Mouse (Mus musculus): ENCODE data around the gene Calcoco1. TPM values are rescaled to one million over a fixed set of nuclear protein-coding genes. Genes with fewer than 3 reads are reported as not detected.

The Calcoco1 gene
- polyA plus RNA-seq, 1 experiment from 2014 or later, result 69.0 TPM

DNA sequence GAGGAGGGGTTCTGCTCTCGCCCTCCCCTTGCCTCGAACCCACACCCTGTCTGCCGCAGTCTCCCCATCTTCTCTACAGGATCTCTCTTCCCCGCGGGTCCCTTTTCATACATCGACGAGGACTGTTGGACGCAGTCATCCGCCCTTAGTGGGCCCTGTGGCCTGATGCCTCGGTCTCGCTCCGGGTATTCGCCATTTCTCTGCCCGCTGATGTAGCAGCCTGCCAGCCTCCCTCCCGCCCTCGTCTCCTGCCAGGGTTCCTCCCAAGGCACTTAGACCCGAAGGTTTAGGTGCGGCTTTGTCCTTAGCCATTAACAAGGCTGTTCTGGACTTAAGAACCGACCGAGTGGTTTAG lies 25.3 kb upstream of the Calcoco1 start:
- WGBS, result 2% methylated on average over 20 of the region's 20 CpGs
- H3K27me3 ChIP-seq, result peaks cover 80% of the 10 kb centered on the region

DNA sequence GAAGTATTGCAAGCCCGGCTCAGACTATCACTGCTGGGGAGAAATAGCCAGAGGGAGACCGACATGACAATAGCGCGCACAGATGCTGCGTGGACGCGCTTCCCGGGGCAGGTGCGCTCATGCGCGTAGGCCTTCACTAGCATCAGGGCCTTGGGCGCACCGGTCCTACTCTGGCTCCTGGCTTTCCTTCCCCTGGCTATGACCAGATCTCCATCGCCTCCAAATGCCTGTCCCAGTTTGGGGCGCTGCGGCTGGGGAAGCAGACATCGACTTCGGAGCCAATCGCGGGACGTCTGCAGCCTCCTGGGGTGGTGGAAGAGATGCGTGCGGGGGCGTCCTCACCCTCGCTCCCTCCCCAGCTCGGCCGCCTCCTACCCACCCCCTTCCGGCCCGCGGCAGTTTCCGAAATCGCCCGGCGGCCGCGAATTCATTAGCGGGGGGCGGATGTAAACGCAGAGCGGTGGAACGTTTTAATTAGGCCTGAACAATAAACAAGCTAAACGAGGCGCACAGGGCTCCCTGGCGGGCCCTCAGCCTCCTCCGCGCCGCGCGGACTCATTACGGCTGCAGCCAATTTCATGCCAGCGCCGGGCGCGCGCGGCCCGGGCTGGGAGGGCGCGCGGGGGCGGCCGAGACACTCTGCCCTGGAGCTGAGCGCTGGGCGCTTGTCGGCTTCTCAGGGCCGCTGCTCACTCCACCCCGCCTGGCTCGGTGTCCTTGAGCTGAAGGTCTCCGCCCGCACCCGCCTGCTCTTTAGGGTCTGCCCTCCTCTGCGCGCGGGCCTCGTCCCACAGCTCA lies 24.7 kb upstream of the Calcoco1 start:
- Histone ChIP-seq H3K4me3 (replicated peaks) (peak overlapping the region; percentile 50), H3K9me3 (replicated peaks) (no peaks in the 10 kb centered on the region), H3K4me2 (replicated peaks) (peak overlapping the region; percentile 89), H3K27me3 (peaks cover 84% of the 10 kb centered on the region), H3K36me3 (no peaks in the 10 kb centered on the region), H3K4me1 (peaks cover 21% of the 10 kb centered on the region), H3K27ac (replicated peaks) (no peak overlapping the region), H3K9ac (peak overlapping the region; percentile 47)
- under 1% methylated on average over 75 of the region's 75 CpGs for WGBS
- ATAC-seq (ENCODE audit: insufficient number of reproducible peaks, low FRiP score, low TSS enrichment, low read depth), result peak; percentile 15; the same call in 1 of the 2 replicates

More for the DNA sequence above, 25.3 kb upstream of the Calcoco1 start:
- Histone ChIP-seq H3K9me3 (replicated peaks) (no peaks in the 10 kb centered on the region), H3K4me2 (replicated peaks) (peak overlapping the region; percentile 89), H3K4me1 (peaks cover 21% of the 10 kb centered on the region), H3K9ac (peak overlapping the region; percentile 47), H3K27ac (replicated peaks) (no peak overlapping the region), H3K36me3 (no peaks in the 10 kb centered on the region), H3K4me3 (replicated peaks) (peak overlapping the region; percentile 50)
- no peak for ATAC-seq (ENCODE audit: insufficient number of reproducible peaks, low FRiP score, low TSS enrichment, low read depth)

GRCm38 (mm10) chr15:102746126-102746487 lies 24.1 kb upstream of the Calcoco1 start:
- Histone ChIP-seq H3K36me3 (no peaks in the 10 kb centered on the region), H3K4me2 (replicated peaks) (peak overlapping the region; percentile 89), H3K9ac (no peak overlapping the region), H3K27me3 (peaks cover 87% of the 10 kb centered on the region), H3K4me3 (replicated peaks) (peak overlapping the region; percentile 50), H3K4me1 (peaks cover 21% of the 10 kb centered on the region), H3K27ac (replicated peaks) (no peak overlapping the region), H3K9me3 (replicated peaks) (no peaks in the 10 kb centered on the region)
- 5% methylated on average over 11 of the region's 11 CpGs for WGBS
- ATAC-seq (ENCODE audit: insufficient number of reproducible peaks, low FRiP score, low TSS enrichment, low read depth), result no peak

DNA sequence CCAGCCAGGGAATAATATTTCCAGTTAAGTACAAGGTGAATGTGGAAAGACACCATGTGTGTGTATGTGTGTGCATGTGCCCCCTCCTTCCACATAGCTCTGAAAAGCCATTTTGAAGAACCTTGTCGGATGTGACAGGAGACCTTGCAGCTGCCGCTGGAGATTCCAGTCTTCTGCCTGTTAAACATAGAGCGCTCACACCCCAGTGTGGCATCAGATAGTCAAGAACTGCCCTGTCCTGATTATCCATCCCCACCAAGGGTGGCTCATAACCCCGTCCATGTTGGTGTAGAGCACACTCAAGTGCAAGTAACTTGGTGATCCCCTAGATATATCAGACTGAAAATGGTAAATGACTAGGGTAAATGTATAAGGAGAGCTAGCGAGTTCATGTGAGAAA lies 23.4 kb upstream of the Calcoco1 start:
- 30% methylated on average over 5 of the region's 5 CpGs for WGBS
- H3K27ac ChIP-seq (replicated peaks), result no peak overlapping the region

DNA sequence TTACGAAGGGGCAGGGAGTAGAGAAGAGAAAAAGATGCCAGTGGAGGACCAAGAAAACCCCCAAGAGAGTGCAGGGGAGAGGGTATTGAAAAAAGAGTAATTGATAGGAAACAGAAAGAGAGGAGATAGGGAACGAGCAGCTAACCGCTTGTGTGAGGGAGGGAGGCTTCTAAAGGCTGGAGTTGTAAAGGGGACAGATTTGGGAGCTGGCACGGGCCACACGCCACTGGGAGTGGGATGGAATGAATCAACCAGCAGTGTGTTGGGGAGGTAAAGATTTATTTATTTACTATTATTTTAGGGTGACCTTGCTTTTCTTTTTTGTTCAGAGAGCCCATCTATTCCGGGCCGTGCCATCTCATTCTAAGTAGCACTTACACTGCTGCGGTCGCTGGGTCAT lies 22.9 kb upstream of the Calcoco1 start:
- H3K4me2 ChIP-seq (replicated peaks), result no peak overlapping the region
- H3K4me1 ChIP-seq, result peaks cover 22% of the 10 kb centered on the region
- H3K4me3 ChIP-seq (replicated peaks), result no peak overlapping the region
- 17% methylated on average over 9 of the region's 9 CpGs for WGBS
- no peak overlapping the region for H3K27ac ChIP-seq (replicated peaks)
- H3K9me3 ChIP-seq (replicated peaks), result no peaks in the 10 kb centered on the region
- H3K9ac ChIP-seq, result no peak overlapping the region
- no peak for ATAC-seq (ENCODE audit: insufficient number of reproducible peaks, low FRiP score, low TSS enrichment, low read depth)
- H3K27me3 ChIP-seq, result peaks cover 79% of the 10 kb centered on the region
- no peaks in the 10 kb centered on the region for H3K36me3 ChIP-seq

More for the DNA sequence above, 23.4 kb upstream of the Calcoco1 start:
- Histone ChIP-seq H3K4me1 (peaks cover 21% of the 10 kb centered on the region), H3K36me3 (no peaks in the 10 kb centered on the region), H3K4me3 (replicated peaks) (no peak overlapping the region), H3K9me3 (replicated peaks) (no peaks in the 10 kb centered on the region), H3K27me3 (peaks cover 83% of the 10 kb centered on the region), H3K9ac (no peak overlapping the region), H3K4me2 (replicated peaks) (no peak overlapping the region)
- no peak for ATAC-seq (ENCODE audit: insufficient number of reproducible peaks, low FRiP score, low TSS enrichment, low read depth)

DNA sequence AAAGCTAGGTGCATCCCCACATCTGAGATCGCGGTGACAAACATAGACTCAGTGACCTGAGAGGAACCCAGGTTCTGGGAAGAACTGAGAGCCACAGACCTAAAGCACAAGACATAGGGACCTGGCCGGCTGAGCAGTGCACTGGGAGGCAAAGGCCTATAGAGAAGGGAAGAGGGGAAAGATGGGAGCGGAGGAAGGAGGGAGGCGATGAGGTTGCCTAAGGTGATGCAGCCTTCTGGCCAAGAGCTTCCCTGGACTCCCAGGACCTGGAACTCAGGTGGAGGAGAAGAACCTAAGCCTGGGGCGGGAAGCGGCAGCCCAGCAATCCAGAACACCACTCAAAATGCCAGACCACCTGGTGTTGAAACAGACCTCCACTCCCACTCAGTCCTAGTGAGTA lies 22.4 kb upstream of the Calcoco1 start:
- Histone ChIP-seq H3K36me3 (no peaks in the 10 kb centered on the region), H3K27ac (replicated peaks) (no peak overlapping the region), H3K4me2 (replicated peaks) (no peak overlapping the region), H3K27me3 (peaks cover 78% of the 10 kb centered on the region), H3K4me1 (peaks cover 25% of the 10 kb centered on the region), H3K9ac (no peak overlapping the region), H3K4me3 (replicated peaks) (no peak overlapping the region), H3K9me3 (replicated peaks) (no peaks in the 10 kb centered on the region)
- ATAC-seq (ENCODE audit: insufficient number of reproducible peaks, low FRiP score, low TSS enrichment, low read depth), result no peak
- WGBS, result 7% methylated on average over 7 of the region's 7 CpGs

- H3K27ac ChIP-seq (replicated peaks), result no peak overlapping the region
- no peaks in the 10 kb centered on the region for H3K9me3 ChIP-seq (replicated peaks)
- no peak overlapping the region for H3K9ac ChIP-seq
- H3K4me3 ChIP-seq (replicated peaks), result no peak overlapping the region
- peaks cover 74% of the 10 kb centered on the region for H3K27me3 ChIP-seq
- ATAC-seq (ENCODE audit: insufficient number of reproducible peaks, low FRiP score, low TSS enrichment, low read depth), result no peak
- H3K36me3 ChIP-seq, result no peaks in the 10 kb centered on the region
- 3% methylated on average over 14 of the region's 14 CpGs for WGBS
- H3K4me2 ChIP-seq (replicated peaks), result no peak overlapping the region
- H3K4me1 ChIP-seq, result peaks cover 25% of the 10 kb centered on the region
Measured at GRCm38 (mm10) chr15:102743996-102744395, 22.0 kb upstream of the Calcoco1 start.

GRCm38 (mm10) chr15:102743196-102743595 lies 21.2 kb upstream of the Calcoco1 start:
- Histone ChIP-seq H3K36me3 (no peaks in the 10 kb centered on the region), H3K4me2 (replicated peaks) (no peak overlapping the region), H3K9ac (no peak overlapping the region), H3K27me3 (peaks cover 66% of the 10 kb centered on the region), H3K4me3 (replicated peaks) (no peak overlapping the region), H3K27ac (replicated peaks) (no peak overlapping the region), H3K9me3 (replicated peaks) (no peaks in the 10 kb centered on the region), H3K4me1 (peaks cover 25% of the 10 kb centered on the region)
- no peak for ATAC-seq (ENCODE audit: insufficient number of reproducible peaks, low FRiP score, low TSS enrichment, low read depth)
- 23% methylated on average over 8 of the region's 8 CpGs for WGBS

- no peaks in the 10 kb centered on the region for H3K36me3 ChIP-seq
- peaks cover 60% of the 10 kb centered on the region for H3K27me3 ChIP-seq
- H3K9ac ChIP-seq, result no peak overlapping the region
- H3K4me1 ChIP-seq, result peaks cover 22% of the 10 kb centered on the region
- H3K4me2 ChIP-seq (replicated peaks), result no peak overlapping the region
- under 1% methylated on average over 10 of the region's 10 CpGs for WGBS
- peak; percentile 80; the same call in 1 of the 2 replicates for ATAC-seq (ENCODE audit: insufficient number of reproducible peaks, low FRiP score, low TSS enrichment, low read depth)
- no peak overlapping the region for H3K27ac ChIP-seq (replicated peaks)
- no peaks in the 10 kb centered on the region for H3K9me3 ChIP-seq (replicated peaks)
- no peak overlapping the region for H3K4me3 ChIP-seq (replicated peaks)
Measured at GRCm38 (mm10) chr15:102742589-102742988, 20.6 kb upstream of the Calcoco1 start.

DNA sequence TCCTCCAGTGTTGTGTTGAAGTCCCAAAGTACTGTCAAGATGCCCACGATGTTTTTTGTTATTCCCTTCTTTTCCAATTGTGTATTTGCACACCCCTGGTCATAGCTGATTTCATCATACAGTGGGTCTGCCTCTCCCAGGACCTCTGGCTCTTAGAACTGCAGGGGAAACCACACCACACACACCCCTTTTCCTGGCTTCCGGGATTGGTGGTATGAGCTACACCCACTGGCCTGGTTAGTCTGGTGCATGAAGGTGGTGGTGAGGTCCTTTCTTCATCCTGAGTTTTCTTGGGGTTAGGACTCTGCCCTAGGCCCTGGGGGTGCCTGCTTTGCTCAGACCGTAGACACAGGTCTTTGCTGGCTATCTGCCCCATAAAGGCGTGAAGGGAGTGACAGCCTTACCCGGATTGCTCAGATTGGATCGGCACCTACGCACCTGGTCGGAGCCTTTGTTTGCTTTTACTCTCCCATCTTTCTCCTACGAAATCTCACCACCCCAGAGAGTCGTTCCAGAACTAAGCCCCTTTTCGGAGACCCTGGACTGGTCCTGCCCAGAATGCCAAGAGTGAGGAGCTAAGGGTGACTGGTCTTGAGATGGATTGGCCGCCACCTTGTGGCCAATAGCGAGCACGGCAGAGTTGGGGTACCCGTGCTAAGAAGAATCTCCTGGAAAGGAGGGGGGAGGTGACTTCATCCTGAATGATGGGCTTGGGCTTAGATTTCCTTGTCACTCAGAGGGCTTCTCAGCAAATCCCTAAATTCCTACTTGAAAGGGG lies 17.7 kb upstream of the Calcoco1 start:
- Histone ChIP-seq H3K36me3 (no peaks in the 10 kb centered on the region), H3K9me3 (replicated peaks) (no peaks in the 10 kb centered on the region), H3K27me3 (peaks cover 47% of the 10 kb centered on the region), H3K4me2 (replicated peaks) (peak overlapping the region; percentile 25), H3K4me1 (peaks cover 17% of the 10 kb centered on the region; the same call in 1 of the 2 replicates), H3K4me3 (replicated peaks) (no peak overlapping the region), H3K27ac (replicated peaks) (no peak overlapping the region), H3K9ac (no peak overlapping the region)
- ATAC-seq (ENCODE audit: insufficient number of reproducible peaks, low FRiP score, low TSS enrichment, low read depth), result no peak
- 26% methylated on average over 15 of the region's 15 CpGs for WGBS

- Histone ChIP-seq H3K9me3 (replicated peaks) (no peaks in the 10 kb centered on the region), H3K27me3 (peaks cover 41% of the 10 kb centered on the region)
- 36% methylated on average over 2 of the region's 2 CpGs for WGBS
Measured at GRCm38 (mm10) chr15:102738434-102738833, 16.5 kb upstream of the Calcoco1 start.

More at GRCm38 (mm10) chr15:102738434-102738833, 16.5 kb upstream of the Calcoco1 start:
- Histone ChIP-seq H3K4me3 (replicated peaks) (no peak overlapping the region), H3K4me1 (peaks cover 13% of the 10 kb centered on the region; the same call in 1 of the 2 replicates), H3K36me3 (no peaks in the 10 kb centered on the region), H3K27ac (replicated peaks) (no peak overlapping the region), H3K4me2 (replicated peaks) (no peak overlapping the region), H3K9ac (no peak overlapping the region)
- ATAC-seq (ENCODE audit: insufficient number of reproducible peaks, low FRiP score, low TSS enrichment, low read depth), result no peak
